Mouse (Mus musculus) embryonic fibroblast, embryonic 13.5 days (primary cell): ENCODE data around the gene Cfap73.

Experiments used
- CTCF ChIP-seq: IDR thresholded peaks from 2 replicates; pipeline ENCODE4 v1.5.1; 2011; ENCODE audit warnings: mild to moderate bottlenecking, control low read depth, low read length, moderate library complexity, borderline replicate concordance; ENCODE audit not compliant: insufficient read depth
- POLR2A ChIP-seq: IDR thresholded peaks from 2 replicates; pipeline ENCODE4 v1.6.1; 2011; ENCODE audit warnings: low read depth, mild to moderate bottlenecking, control low read depth, low read length, moderate library complexity

DNA sequence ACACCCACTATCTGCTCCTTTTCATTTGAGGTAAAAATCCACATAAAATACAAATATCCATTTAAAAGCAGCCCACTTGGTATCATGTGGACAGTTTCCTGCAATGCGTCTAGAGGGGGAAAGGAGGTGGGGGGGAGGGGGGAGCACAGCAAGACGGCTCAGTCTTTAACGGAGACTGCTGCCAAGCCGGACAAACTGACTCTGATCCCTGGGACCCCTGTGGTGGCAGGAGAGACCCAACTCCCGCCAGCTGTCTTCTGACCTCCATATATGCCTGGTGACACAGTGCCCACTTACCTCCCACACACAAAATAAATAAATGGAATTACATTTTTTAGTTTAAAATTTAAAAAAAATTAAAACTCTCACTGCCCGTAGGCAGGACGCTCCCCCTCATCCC lies 30.5 kb downstream of the Cfap73 start:
- no peak for TF ChIP-seq POLR2A
- TF ChIP-seq CTCF = no peak
